Mouse (Mus musculus): ENCODE measurements around the gene Gosr2. TPM values are rescaled to one million over a fixed set of nuclear protein-coding genes. Genes with fewer than 3 reads are reported as not detected.

Gosr2 gene
- total RNA-seq, 4 experiments from 2014 or later, result 63.0 to 64.3 (median 64.0) TPM

DNA sequence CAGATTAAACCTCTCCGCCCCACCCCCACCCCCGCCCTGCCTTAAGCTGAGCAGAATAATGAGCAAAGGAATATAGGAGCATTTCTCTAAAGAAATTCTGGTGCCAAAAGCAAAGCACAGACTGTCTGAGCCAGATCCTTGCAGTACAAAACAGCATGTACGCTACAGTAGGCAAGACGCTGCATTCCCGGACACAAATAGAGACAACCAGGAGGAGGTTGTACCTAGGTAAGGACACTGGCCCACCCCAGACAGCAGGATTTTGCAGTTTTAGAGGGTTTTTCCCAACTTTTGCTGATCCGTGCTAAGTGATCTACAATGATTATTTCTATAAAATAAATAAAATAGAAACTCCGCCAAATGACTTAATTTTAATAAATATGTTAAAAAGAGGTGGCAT, 49.0 kb downstream of the Gosr2 start:
- DNase-seq (ENCODE audit: low spot score in 2 of 2), result peak in 1 of 2 experiments; percentile 61

DNA sequence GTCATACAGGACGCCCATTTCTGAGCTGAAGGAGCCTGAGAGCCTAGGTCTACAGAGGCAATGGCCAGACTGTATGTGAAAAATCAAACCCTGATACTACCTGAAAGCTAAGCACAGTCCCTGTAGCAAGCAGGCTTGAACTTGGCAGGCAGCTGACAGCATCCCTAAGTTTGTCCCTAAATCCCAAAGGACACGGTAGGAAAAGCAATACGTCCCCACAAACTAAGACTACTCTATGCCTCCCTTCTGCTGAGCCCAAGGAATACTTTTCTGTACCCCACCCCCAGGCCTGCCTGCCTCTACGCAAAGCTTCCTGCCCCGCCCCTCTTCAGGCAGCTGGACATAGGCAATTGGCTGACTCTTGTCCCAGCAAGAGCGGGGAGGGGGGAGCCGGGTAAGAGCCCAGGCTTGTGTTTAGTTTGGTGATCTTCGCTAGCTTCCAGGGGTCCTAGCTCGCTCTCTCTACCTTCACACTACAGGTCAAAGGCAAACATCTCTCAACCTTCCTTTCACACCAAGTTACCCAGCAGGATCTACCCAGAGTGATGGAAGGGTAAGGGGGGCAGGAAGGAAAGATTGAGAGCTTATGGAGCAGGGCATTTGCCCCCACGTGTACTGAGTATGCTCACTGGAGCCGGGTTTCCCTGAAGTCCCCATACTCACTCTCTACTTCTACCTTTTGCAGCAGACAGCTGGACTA, 49.6 kb downstream of the Gosr2 start:
- DNase-seq (ENCODE audit: low spot score in 2 of 2), result peak in 1 of 2 experiments; percentile 3

DNA sequence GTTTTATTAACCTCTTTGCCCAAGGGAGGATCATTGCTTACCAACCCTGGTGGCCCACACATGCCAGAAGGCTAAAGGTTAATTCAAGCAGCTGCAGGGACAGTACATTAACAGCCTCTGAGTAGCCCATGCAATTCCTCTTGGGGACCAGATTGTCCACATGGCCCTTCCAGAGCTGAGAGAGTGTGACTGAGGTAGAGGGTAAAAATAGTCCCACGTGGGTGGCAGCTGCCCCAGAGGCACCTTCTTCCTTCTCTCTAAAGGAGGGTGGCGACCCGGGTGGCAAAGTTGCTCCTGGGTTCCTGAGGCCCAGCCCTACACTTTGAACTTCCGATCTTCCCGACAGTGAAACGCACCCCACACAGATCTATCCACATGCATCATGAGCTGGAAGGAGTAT, 51.4 kb downstream of the Gosr2 start:
- peak in 1 of 2 experiments; percentile 0 for DNase-seq (ENCODE audit: low spot score in 2 of 2)

- DNase-seq (ENCODE audit: low spot score in 2 of 2), result peak in 1 of 2 experiments; percentile 4
These were observed 52.0 kb downstream of the Gosr2 start for GRCm38 (mm10) chr11:103645731-103646130.

DNA sequence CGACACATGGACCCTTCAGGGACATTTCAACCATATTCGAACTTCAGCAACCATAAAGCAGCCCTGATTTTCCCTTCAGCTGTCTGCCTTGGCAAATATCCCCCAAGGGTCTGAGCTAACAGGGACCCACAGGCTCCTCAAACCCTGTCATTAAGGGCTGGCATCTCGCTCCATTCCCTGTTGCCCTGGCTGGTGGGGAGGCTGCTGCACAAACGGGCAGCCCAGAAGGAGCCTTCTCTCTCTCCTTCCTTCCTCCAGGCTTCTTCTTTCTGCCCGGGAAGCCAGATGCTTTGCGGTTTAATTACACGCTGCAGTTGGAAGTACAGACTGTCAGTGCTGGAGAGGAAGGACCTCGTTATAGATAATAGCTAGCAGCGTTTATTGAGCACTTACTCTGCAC, 54.5 kb downstream of the Gosr2 start:
- no peak for DNase-seq (ENCODE audit: low spot score in 2 of 2)

DNA sequence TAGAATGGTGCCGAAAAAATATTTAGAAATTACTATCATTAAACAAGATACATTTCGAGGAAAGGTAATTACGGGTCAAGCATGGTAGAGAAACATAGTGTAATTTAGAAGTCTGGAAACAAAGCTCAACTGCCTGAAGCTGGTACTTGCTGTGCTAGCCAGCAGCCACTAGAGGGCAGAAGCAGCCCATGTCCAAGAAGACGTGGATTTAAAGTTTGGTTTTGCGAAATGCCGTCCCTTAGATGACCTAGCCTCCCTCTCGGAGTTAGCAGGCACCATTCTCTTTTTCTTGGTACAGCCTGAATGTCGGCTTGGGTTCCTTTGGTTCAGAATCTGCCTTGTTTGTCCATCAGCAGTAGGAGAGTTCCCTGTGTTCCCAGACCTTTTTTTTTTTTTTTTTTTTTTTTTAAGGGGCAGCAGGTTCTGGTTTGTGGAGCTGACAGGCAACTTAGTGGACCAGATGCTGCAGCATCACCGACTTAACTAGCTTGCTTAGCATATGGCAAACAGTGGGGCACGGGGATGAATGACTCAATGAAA, 58.2 kb downstream of the Gosr2 start:
- peak in 1 of 2 experiments; percentile 69 for DNase-seq (ENCODE audit: low spot score in 2 of 2)

DNA sequence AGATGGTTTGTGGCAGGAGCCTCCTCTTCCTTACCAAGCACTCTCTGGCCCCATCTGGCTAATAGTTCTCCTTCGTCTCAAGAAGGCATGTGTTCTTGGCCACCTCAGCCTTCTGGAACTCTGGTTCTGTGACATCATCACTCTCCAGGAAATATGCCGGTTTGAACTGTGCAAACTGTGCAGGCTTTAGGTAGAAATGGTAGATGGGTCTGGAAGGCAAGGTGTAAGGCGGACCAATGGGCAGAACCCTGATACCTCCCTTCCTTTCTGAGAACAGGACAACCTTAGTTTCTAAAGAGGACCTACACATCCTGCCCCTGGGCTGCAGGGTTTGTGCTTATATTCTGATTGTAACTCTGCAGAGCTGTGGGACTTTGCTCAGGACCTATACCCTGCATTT, 58.9 kb downstream of the Gosr2 start, which contains the start of gene Lyzl6:
Lyzl6 (minus strand) TSS at position 101 of the 400 bp plus-strand sequence.
- no peak for DNase-seq (ENCODE audit: low spot score in 2 of 2)

GRCm38 (mm10) chr11:103636261-103636660, 61.4 kb downstream of the Gosr2 start:
- no peak for DNase-seq (ENCODE audit: low spot score in 2 of 2)

DNA sequence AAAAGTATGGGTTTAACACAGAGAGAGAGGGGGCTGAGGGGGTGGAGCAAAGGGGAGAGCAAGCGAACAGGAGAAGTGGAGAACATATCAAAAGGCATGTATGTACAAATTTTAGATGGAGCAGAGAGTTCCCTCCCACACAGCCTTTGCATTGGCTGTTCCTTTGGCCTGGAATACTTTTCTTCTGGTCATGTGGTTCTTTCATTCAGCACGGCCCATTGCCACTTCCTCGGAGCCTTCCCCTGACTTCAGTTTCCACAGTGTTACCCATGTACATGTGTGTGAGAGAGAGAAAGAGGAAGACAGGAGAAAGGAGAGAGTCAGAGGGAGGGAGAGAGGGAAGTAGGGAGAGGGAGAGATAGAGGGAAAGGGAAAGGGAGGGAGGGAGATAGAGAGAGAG, 62.2 kb downstream of the Gosr2 start:
- DNase-seq (ENCODE audit: low spot score in 2 of 2), result no peak

DNA sequence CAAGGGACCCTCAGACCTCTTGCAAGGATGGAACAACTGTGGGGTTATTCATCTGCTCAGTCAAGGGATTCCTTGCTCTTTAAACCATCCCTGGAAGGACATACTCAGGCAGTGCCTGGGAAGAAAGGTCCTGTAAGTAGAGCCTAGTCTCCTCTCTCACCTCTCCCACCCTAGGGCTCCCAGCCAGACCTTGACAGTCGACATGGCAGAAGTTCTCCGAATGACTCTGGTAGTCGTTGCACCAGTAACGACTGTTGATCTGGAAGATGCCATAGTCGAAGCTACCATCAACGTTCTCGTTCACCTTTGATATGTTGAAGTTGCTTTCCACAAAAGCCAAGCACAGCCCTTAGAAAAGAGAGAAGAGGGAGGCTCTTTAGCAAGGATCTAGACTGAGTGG, 62.9 kb downstream of the Gosr2 start:
- DNase-seq (ENCODE audit: low spot score in 2 of 2), result no peak

DNA sequence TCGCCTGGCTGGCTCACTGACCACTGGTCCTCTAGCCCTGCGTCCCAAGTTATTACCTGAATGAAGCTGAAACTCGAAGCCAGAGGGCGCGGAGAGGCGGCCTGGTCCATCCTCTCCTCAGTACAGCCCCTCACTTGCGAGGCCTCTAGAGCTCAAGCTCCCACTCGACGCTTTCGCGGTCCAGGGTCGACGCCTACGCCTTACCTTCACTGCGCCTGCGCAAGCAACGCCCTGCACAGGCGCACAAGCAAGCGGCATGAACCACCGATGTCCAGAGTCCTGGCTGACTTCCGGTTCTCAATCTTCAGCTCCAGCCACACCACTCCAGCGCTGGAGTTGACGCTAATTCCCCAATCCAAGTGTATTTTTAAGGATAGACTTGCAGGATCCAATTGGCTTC, 70.2 kb downstream of the Gosr2 start:
- DNase-seq (ENCODE audit: low spot score in 2 of 2), result no peak

Other genes starting within 250 kb of the Gosr2 start
- gene Lrrc37a, start 193.3 kb downstream of the Gosr2 start, total RNA-seq (2022), result not detected
- gene Gm884, start 76.8 kb downstream of the Gosr2 start, total RNA-seq (2022), result under 1 TPM in 1 of 4 experiments, not detected in 3; 0.04 TPM
- not detected for gene Lyzl6, start 59.0 kb downstream of the Gosr2 start, total RNA-seq (2022)
- 100 to 1,000 TPM in 1 of 4 experiments, 10 to 100 TPM in 3; 77.2 to 102 (median 98.0) TPM for gene Rprml, start 48.3 kb downstream of the Gosr2 start, total RNA-seq (2022)
- gene Wnt9b, start 51.9 kb upstream of the Gosr2 start, total RNA-seq (2022), result under 1 TPM; 0.16 to 0.33 (median 0.24) TPM
- gene Wnt3, start 76.3 kb upstream of the Gosr2 start, total RNA-seq (2022), result 1 to 10 TPM in 2 of 4 experiments, under 1 TPM in 2; 0.93 to 2.0 (median 1.2) TPM

All from layer of hippocampus, adult 8-10 months (tissue).